28 mouse cellular contexts compared by ENCODE assay signal in genomic region chr11:72339716-72340115, GRCm38 (mm10). TPM values are rescaled to one million over a fixed set of nuclear protein-coding genes. Genes with fewer than 3 reads are reported as not detected.
A peak's percentile ranks its signal among the peaks of the same experiment; 100 is the strongest.
DNase-seq lines count a peak whose midpoint lies in the region; ATAC-seq lines count a peak whose summit lies in the region.
"Had no signal": no experiment of that assay in that cellular context is flagged by ENCODE, and none has a peak within 500 bp of the region (broad histone marks: within the 10 kb centered on the region; RNA-seq: fewer than 3 reads in every experiment).

No protein-coding gene starts in this region.

- DNase-seq in heart, adult 11 months, result peak; percentile 52
- no peak for DNase-seq in heart, postnatal 36 days
- DNase-seq in kidney, postnatal 25 days, result no peak
- no peak for DNase-seq in kidney, adult 18-20 months
- DNase-seq in midbrain, embryonic 10.5 days (ENCODE audit: low spot score), result no peak
- DNase-seq: adrenal gland, adult 8-10 months; adrenal gland, postnatal 14 days; adrenal gland, postnatal 36 days; B cell, adult 2 months; cerebellum, adult 11-12 months; cerebellum, adult 2 months; cerebellum, adult 9-10 months; cerebellum, postnatal 25 days had no signal

- H3K27ac ChIP-seq in kidney, embryonic 14.5 days (ENCODE audit: low read depth, low read length), result peak overlapping the region; percentile 33; the same call in 1 of the 2 replicates
- H3K27ac ChIP-seq in kidney, embryonic 16.5 days (ENCODE audit: low read length), result peak overlapping the region; percentile 83
- peak overlapping the region; percentile 77 for H3K27ac ChIP-seq in midbrain, embryonic 10.5 days (replicated peaks)
- no peak overlapping the region for H3K27ac ChIP-seq in midbrain, embryonic 15.5 days
- H3K27ac ChIP-seq: embryonic facial prominence, embryonic 10.5 days; embryonic facial prominence, embryonic 12.5 days had no signal

- H3K36me3 ChIP-seq in kidney, embryonic 14.5 days (ENCODE audit: control insufficient read depth, insufficient read depth, low read length), result no peaks in the 10 kb centered on the region
- no peaks in the 10 kb centered on the region for H3K36me3 ChIP-seq in kidney, embryonic 16.5 days (ENCODE audit: insufficient read depth, low read length)
- no peaks in the 10 kb centered on the region for H3K36me3 ChIP-seq in midbrain, embryonic 10.5 days
- H3K36me3 ChIP-seq in midbrain, embryonic 15.5 days (replicated peaks), result no peaks in the 10 kb centered on the region
- H3K36me3 ChIP-seq: embryonic facial prominence, embryonic 10.5 days; embryonic facial prominence, embryonic 12.5 days; G1E had no signal

- no peaks in the 10 kb centered on the region for H3K9me3 ChIP-seq in kidney, embryonic 14.5 days (ENCODE audit: control insufficient read depth, low read length)
- H3K9me3 ChIP-seq in kidney, embryonic 16.5 days (ENCODE audit: low read length), result no peaks in the 10 kb centered on the region
- no peaks in the 10 kb centered on the region for H3K9me3 ChIP-seq in midbrain, embryonic 10.5 days (replicated peaks)
- H3K9me3 ChIP-seq in midbrain, embryonic 15.5 days, result no peaks in the 10 kb centered on the region
- H3K9me3 ChIP-seq: embryonic facial prominence, embryonic 10.5 days; embryonic facial prominence, embryonic 12.5 days; forebrain, embryonic 13.5 days; G1E had no signal

- 71% methylated on average over 4 of the region's 4 CpGs for WGBS in kidney, embryonic 14.5 days
- 83% methylated on average over 4 of the region's 4 CpGs for WGBS in kidney, embryonic 16.5 days
- 82% methylated on average over 4 of the region's 4 CpGs for WGBS in midbrain, embryonic 10.5 days
- 74% methylated on average over 4 of the region's 4 CpGs for WGBS in midbrain, embryonic 15.5 days

- H3K4me1 ChIP-seq in kidney, embryonic 14.5 days (ENCODE audit: control insufficient read depth, insufficient read depth, low read length), result peaks cover 9% of the 10 kb centered on the region; the same call in 1 of the 2 replicates
- H3K4me1 ChIP-seq in kidney, embryonic 16.5 days (ENCODE audit: insufficient read depth, low read length), result peaks cover 28% of the 10 kb centered on the region
- peaks cover 34% of the 10 kb centered on the region for H3K4me1 ChIP-seq in midbrain, embryonic 10.5 days
- H3K4me1 ChIP-seq in midbrain, embryonic 15.5 days, result peaks cover 8% of the 10 kb centered on the region; the same call in 1 of the 2 replicates

- no peak for ATAC-seq in kidney, embryonic 14.5 days (ENCODE audit: low FRiP score, low TSS enrichment)
- no peak for ATAC-seq in kidney, embryonic 16.5 days (ENCODE audit: low FRiP score, low TSS enrichment)
- ATAC-seq in midbrain, embryonic 15.5 days (replicated peaks), result no peak
- ATAC-seq: activated CD4-positive, CD25-positive, alpha-beta regulatory T cell, adult 4 months; CD4-positive, CD25-positive, alpha-beta regulatory T cell, adult 4 months; forebrain, embryonic 13.5 days; Patski had no signal

- intact Hi-C loops in heart, postnatal 36 days (cut with DNase I), result loop anchor here (5.0 kb wide), 2 partner anchors 117 to 163 kb away; no protein-coding TSS in a partner anchor

- no peaks in the 10 kb centered on the region for H3K27me3 ChIP-seq in kidney, embryonic 14.5 days (ENCODE audit: control insufficient read depth, insufficient read depth, low read length)
- no peaks in the 10 kb centered on the region for H3K27me3 ChIP-seq in kidney, embryonic 16.5 days (ENCODE audit: insufficient read depth, low read length)
- no peaks in the 10 kb centered on the region for H3K27me3 ChIP-seq in midbrain, embryonic 10.5 days (ENCODE audit: low read depth, poor library complexity, severe bottlenecking)
- no peaks in the 10 kb centered on the region for H3K27me3 ChIP-seq in midbrain, embryonic 15.5 days (replicated peaks)
- H3K27me3 ChIP-seq: embryonic facial prominence, embryonic 12.5 days; forebrain, embryonic 13.5 days; Patski had no signal

- no peak overlapping the region for H3K4me3 ChIP-seq in kidney, embryonic 14.5 days (ENCODE audit: low read length)
- no peak overlapping the region for H3K4me3 ChIP-seq in kidney, embryonic 16.5 days (ENCODE audit: low read length)
- no peak overlapping the region for H3K4me3 ChIP-seq in midbrain, embryonic 10.5 days
- H3K4me3 ChIP-seq in midbrain, embryonic 15.5 days, result no peak overlapping the region
- H3K4me3 ChIP-seq: embryonic facial prominence, embryonic 10.5 days; embryonic facial prominence, embryonic 12.5 days; forebrain, embryonic 13.5 days had no signal

- H3K4me2 ChIP-seq in kidney, embryonic 14.5 days (replicated peaks; ENCODE audit: low read depth, low read length), result no peak overlapping the region
- H3K4me2 ChIP-seq in kidney, embryonic 16.5 days (replicated peaks; ENCODE audit: low read depth, low read length), result no peak overlapping the region
- H3K4me2 ChIP-seq in midbrain, embryonic 15.5 days, result no peak overlapping the region
- H3K4me2 ChIP-seq: embryonic facial prominence, embryonic 12.5 days; forebrain, embryonic 13.5 days had no signal

- H3K9ac ChIP-seq in kidney, embryonic 14.5 days (ENCODE audit: low read depth, low read length), result no peak overlapping the region
- no peak overlapping the region for H3K9ac ChIP-seq in kidney, embryonic 16.5 days (replicated peaks; ENCODE audit: low read length)
- H3K9ac ChIP-seq in midbrain, embryonic 15.5 days, result no peak overlapping the region
- H3K9ac ChIP-seq: embryonic facial prominence, embryonic 12.5 days; forebrain, embryonic 13.5 days had no signal

RNA-seq across cellular contexts. Expression of gene Tekt1, which starts 22.5 kb away (rescaled TPM):
- total RNA-seq in heart, postnatal 36 days (2021), result not detected
- 5.8 and 8.3 TPM in 2 replicates for polyA plus RNA-seq in kidney, embryonic 14.5 days (2014; fragmentation: Nextera tagmentation; extraction: Ambion mirVana)
- polyA plus RNA-seq in kidney, embryonic 16.5 days (2015; fragmentation: Nextera tagmentation; extraction: Ambion mirVana), result 6.1 and 6.5 TPM in 2 replicates
- 6.1 and 6.8 TPM in 2 replicates for polyA plus RNA-seq in midbrain, embryonic 10.5 days (2016; fragmentation: Nextera tagmentation; extraction: Ambion mirVana)
- polyA plus RNA-seq in midbrain, embryonic 15.5 days (2015; fragmentation: Nextera tagmentation; extraction: Ambion mirVana), result 9.7 and 11.2 TPM in 2 replicates
- total RNA-seq: adrenal gland, postnatal 14 days; G1E had no signal
- polyA plus RNA-seq: activated CD4-positive, CD25-positive, alpha-beta regulatory T cell, adult 4 months; CD4-positive, CD25-positive, alpha-beta regulatory T cell, adult 4 months; G1E; Patski had no signal

RNA-seq across cellular contexts. Expression of gene Fbxo39, which starts 25.5 kb away (rescaled TPM):
- total RNA-seq in heart, postnatal 36 days (2021), result not detected
- not detected in 2 replicates for polyA plus RNA-seq in kidney, embryonic 14.5 days (2014; fragmentation: Nextera tagmentation; extraction: Ambion mirVana)
- polyA plus RNA-seq in kidney, embryonic 16.5 days (2015; fragmentation: Nextera tagmentation; extraction: Ambion mirVana), result not detected in 2 replicates
- polyA plus RNA-seq in midbrain, embryonic 10.5 days (2016; fragmentation: Nextera tagmentation; extraction: Ambion mirVana), result not detected in 2 replicates
- not detected in 2 replicates for polyA plus RNA-seq in midbrain, embryonic 15.5 days (2015; fragmentation: Nextera tagmentation; extraction: Ambion mirVana)
- total RNA-seq: adrenal gland, adult 18-20 months; adrenal gland, adult 8-10 months; adrenal gland, postnatal 14 days; adrenal gland, postnatal 36 days; CH12.LX had no signal
- polyA plus RNA-seq: cerebellum, adult 2 months; cortical plate, adult 2 months; embryonic facial prominence, embryonic 10.5 days; embryonic facial prominence, embryonic 12.5 days; embryonic facial prominence, embryonic 14.5 days; forebrain, embryonic 11.5 days; forebrain, embryonic 13.5 days; G1E; Patski had no signal

RNA-seq across cellular contexts. Expression of gene Xaf1, which starts 38.3 kb away (rescaled TPM):
- total RNA-seq in heart, postnatal 36 days (2021), result 10 to 100 TPM; 11.2 to 18.1 TPM
- polyA plus RNA-seq in kidney, embryonic 14.5 days (2014; fragmentation: Nextera tagmentation; extraction: Ambion mirVana), result 4.2 and 4.8 TPM in 2 replicates
- polyA plus RNA-seq in kidney, embryonic 16.5 days (2015; fragmentation: Nextera tagmentation; extraction: Ambion mirVana), result 4.9 and 5.1 TPM in 2 replicates
- polyA plus RNA-seq in midbrain, embryonic 10.5 days (2016; fragmentation: Nextera tagmentation; extraction: Ambion mirVana), result 1.5 and 2.5 TPM in 2 replicates
- polyA plus RNA-seq in midbrain, embryonic 15.5 days (2015; fragmentation: Nextera tagmentation; extraction: Ambion mirVana), result 2.0 and 2.1 TPM in 2 replicates
